Mouse (Mus musculus) adrenal gland (tissue): ENCODE data around the gene Zdhhc7.

Experiments
- intact Hi-C: fragments of 180-260 bp; cut with DNase I; formaldehyde crosslinking; loops from one replicate; pipeline ENCODE4 v1.15.1; 2025

The Zdhhc7 gene

GRCm38 (mm10) chr8:120072827-120073226 lies 28.5 kb downstream of the Zdhhc7 start:
- intact Hi-C loops, result loop anchor here (2.0 kb wide), 1 partner anchor 92 kb away; no protein-coding TSS in a partner anchor

GRCm38 (mm10) chr8:120072259-120072658 lies 29.0 kb downstream of the Zdhhc7 start:
- intact Hi-C loops, result loop anchor here (2.0 kb wide), 1 partner anchor 91 kb away; no protein-coding TSS in a partner anchor

GRCm38 (mm10) chr8:120071684-120072083 lies 29.6 kb downstream of the Zdhhc7 start:
- intact Hi-C loops, result loop anchor here (2.0 kb wide), 1 partner anchor 91 kb away; no protein-coding TSS in a partner anchor

DNA sequence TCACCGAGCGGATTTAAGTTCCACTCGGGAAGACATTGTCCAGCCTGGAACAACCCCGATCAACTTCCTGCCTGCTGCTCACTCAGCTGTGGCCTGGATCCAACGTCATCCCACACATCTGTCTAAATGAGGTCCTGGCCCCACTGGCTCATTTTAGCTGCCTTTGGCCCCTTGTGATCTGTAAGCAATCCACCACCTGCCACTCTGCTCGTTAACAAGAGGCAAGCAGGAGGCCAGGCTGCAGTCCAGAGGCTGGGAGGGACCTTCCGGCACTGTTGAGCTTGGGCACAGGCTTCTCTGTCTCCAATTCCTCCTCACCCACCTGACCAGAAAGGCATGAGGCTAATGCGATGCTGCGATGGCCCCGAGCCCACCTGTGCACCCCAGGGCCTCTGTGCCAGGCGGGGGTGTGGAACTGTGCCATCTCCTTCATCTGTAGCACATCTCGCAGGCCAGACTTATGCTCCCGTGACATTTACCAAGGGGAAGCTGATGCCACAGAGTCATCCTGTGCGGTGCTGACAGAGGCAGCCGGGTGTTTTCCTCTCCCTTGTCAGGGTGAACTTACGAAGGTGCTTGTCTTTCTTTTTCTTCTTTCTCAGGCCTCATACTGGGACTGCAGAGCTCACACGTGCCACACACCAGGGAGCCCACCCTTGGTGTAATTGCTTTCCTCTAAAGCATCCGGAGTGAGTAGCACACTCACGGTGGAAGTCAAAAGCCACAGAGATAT lies 33.2 kb downstream of the Zdhhc7 start:
- intact Hi-C loops, result no loop called here

GRCm38 (mm10) chr8:120066226-120066625 lies 35.1 kb downstream of the Zdhhc7 start:
- intact Hi-C loops, result no loop called here

GRCm38 (mm10) chr8:120065611-120066010 lies 35.7 kb downstream of the Zdhhc7 start:
- intact Hi-C loops, result no loop called here

DNA sequence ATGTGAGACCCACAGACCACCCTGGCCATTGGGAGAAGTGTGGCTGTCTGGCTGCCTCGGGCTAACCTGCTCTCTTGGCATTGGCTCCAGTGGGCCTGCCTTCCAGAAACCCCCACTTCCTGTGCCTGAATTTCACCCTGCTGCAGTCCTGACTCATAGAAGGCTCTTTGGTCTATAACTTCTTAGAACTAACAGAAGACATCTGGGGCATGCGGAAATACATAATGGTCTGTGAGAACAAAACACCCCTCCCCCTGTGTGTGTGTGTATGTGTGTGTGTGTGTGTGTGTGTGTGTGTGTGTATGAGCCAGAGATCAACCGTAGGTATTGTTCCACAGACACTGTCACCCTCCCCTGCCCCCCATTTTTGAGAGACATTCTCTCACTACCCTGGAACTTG lies 38.0 kb downstream of the Zdhhc7 start:
- intact Hi-C loops, result no loop called here

- intact Hi-C loops, result no loop called here
Measured at GRCm38 (mm10) chr8:120062742-120063141, 38.5 kb downstream of the Zdhhc7 start.

DNA sequence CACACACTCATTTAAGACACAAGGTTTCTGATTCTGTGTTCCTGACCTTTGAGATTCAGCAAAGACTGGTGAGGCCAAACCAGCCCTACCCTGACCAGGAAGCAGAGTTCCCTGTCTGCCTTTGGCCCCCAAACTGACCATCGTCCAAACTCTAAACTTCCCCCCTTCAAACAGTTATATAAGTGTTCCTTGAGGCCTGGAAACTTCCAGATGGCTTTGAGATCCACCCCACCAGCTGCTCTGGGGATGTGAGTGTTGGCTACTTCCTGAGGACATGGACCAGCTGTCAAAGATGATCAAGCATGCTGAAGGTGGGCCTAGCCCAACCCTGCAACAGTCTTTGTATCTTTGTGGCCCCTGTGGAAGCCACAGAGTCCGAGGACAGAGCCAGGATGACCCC lies 44.2 kb downstream of the Zdhhc7 start:
- intact Hi-C loops, result no loop called here

DNA sequence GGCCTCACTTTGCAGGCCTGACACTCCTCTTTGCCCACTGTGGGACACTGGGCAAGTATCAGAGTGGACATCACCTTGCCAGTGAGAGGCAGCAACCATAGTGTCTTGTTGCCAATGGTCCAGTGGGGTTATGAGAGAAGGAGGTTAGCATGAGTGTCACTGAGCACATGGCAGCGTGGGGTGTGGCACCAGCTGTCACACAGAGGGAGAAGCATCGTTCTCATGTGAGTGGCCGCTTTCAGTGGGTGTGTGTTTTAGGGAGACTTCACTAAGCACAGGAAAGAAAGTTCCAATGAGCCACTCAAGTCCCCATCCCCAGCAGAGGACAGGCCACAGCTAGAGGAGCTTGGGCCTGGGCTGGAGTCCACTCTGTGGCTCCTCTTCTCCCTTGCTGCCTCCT lies 46.4 kb downstream of the Zdhhc7 start:
- intact Hi-C loops, result no loop called here

GRCm38 (mm10) chr8:120052318-120052717 lies 49.0 kb downstream of the Zdhhc7 start:
- intact Hi-C loops, result no loop called here

- intact Hi-C loops, result no loop called here
Measured at GRCm38 (mm10) chr8:120051908-120052307, 49.4 kb downstream of the Zdhhc7 start.

DNA sequence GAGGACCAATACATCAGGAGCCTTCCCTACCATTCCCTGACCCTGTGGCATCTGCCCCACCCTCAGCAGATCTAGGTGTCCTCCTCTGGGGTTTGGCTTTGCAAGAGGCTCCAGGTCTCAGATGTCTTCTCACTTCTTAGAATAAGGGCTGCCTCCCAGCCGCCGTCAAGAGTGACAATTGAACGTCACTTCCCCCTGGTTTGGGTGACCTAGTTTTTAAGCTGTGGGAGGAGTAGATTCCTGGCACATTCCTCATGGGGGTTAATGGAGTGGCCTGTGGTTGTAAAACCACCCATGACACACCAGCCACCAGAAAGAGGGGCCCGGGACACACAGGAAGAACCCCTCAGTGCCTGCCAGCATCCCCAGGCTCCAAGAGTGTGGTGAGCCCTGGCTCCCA lies 50.3 kb downstream of the Zdhhc7 start:
- intact Hi-C loops, result no loop called here

- intact Hi-C loops, result no loop called here
Measured at GRCm38 (mm10) chr8:120050376-120050775, 50.9 kb downstream of the Zdhhc7 start.

DNA sequence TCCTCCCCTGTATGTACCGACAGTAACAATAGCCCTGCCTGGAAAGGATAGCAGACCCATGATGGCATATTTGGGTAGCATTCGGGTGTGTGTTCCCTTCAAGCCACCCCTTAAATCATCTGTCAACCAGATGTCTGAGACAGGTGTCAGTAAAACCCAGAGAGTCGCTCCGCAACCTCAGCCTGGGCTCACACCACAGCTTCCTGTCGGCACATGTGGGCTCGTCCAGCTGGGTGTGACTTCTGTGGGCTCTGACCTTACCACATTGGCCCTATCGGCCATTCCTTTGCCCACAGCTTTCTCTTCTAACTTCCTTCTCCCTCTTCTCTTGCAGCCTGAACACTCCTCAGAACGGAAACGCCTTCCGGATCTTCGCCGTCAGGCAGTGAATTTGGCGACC lies 51.3 kb downstream of the Zdhhc7 start:
- intact Hi-C loops, result no loop called here

GRCm38 (mm10) chr8:120046258-120047020 lies 54.8 kb downstream of the Zdhhc7 start:
- intact Hi-C loops, result no loop called here

GRCm38 (mm10) chr8:120045471-120045870 lies 55.8 kb downstream of the Zdhhc7 start:
- intact Hi-C loops, result no loop called here

DNA sequence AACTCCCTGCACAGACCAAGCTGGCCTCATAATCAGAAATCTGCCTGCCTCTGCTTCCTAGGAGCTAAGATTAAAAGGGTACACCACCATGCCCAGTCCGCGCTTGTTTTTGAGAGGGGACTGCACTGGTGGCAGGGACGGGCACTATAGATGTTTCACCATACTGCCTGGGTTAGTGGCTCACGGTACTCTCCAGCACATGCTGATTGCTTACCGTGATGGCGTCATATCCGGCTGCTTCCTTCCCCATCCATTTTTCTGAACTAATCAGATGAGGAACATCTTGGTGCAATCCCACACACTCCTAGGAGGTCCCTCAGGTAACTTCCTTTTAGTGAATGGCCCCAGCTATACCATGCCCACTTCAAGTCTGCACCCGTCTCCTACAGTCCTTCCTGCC lies 56.4 kb downstream of the Zdhhc7 start:
- intact Hi-C loops, result no loop called here

GRCm38 (mm10) chr8:120042542-120043312 lies 58.6 kb downstream of the Zdhhc7 start:
- intact Hi-C loops, result no loop called here

GRCm38 (mm10) chr8:120040861-120041260 lies 60.4 kb downstream of the Zdhhc7 start:
- intact Hi-C loops, result no loop called here

DNA sequence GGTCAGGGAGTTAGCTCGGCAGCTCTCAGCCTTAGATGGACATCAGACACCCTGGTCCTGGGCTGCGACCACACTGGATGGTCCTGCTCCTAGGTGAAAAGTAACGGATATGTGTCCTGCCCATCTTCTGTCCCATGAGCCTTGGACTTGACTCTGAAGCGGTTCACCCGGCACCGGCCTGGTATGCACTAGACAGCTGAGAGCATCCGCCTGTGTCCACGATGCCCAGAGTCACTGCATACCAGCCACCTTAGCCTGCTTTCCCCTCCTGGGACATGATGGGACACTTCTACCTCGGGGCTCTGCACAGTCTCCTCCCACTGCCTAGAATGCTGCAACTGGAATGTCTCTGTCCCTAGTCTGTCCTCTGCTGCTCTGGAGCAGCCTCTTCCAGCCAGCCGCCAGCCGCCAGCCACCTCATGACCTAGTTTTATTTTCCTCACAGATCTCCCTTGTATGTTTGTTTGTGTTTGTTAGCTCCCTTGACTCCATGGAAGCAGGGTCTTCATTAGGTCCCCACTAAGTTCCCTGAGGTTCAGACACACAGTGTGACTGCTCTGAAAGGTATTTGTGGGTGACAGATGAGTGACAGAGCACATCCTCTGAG lies 61.9 kb downstream of the Zdhhc7 start:
- intact Hi-C loops, result loop anchor here (5.0 kb wide), 1 partner anchor 37 kb away; no protein-coding TSS in a partner anchor
